Mouse (Mus musculus) urinary bladder, postnatal 36 days (tissue): ENCODE measurements around the gene Gal3st3.

Source experiments
- DNase-seq, 2 experiments: peaks; one replicate each; pipeline ENCODE4 v3.0.0; 2022; ENCODE audit warnings: low spot score in 2 of 2, mixed read lengths in 1 of 2

Gene Gal3st3

DNA sequence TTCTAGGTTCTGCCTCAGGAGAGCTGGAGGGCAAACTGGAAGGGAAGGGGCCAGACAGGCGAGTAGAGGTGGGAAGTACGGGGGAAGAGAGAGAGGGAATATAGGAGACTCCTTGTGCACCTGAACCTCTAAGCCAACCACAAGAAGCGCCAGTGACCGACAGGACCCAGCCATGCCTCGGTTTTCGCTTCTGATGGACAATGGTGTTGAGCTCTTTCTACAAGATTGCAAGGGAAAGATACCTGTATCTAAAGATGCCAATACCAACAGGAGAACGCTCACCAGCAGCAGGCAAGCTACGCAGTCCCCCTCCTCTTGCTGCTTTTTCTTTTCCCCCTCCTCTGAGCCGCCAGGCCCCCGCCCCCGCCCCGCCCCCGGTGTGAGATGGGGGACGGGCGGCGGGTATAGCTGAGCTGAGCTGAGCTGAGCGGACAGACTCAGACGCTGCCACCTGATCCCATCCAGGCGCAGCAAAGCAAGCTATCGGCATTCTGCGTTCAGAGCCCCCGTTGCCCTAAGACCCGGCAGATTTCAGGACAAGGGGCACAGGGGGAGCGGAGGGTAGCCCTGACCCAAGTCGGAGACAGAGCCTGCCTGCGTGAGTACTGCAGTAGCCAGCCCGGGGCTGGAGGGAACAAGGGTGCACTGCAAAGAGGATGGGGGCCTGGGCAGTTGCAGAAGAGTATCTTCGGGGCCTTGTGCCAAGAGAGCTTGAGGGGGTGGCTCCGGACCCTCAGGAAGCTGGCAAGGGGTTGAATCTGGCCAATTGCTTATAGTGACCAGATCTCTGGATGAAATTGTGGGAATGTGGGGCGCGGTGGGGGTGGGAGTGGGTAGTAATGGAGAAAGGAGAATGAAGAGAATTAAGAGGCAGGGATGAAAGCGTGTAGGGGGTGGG, at the start of gene Gal3st3:
Gene Gal3st3, plus strand, starts transcription at position 429 of the 898 bp plus-strand sequence.
- no peak for DNase-seq

DNA sequence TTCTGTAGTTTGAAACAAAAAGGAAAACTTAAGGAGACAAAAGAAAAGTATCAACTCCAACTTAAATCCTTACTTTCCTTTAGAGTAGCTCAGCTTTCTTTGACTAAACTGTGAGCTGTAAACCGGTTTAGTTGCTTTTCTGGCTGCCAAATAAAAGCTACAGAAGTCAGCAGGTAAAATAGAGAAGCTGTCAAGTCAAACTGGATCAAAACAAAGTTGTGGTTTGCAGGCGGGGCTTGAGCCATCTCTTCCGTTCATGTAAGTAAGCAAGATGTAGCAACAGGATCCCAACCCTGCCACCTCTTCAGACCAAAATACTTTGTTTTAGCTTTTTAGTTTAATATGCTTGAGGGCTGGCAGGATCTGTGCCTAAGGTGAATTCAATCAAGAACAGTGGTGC, 41.0 kb upstream of the Gal3st3 start:
- DNase-seq: peak; percentile 30 to 48

DNA sequence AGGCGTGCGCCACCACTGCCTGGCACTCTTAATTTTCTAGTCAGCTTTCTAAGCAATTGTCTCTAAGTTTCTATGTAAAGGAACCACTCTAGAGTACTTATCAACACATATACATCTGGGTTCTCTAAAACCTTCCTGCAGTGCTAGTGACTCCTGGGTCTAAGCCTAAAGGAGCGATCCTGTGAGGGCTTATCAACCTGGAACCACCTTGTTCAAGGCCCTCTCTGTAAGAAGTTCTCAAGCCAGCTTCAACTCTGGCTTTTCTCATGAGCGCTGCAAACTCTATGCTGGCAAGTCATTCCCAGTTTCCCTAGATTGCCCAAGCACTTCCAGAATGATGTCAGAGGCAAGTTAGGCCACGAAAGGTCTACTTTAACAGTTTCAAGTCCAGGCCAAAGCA, 31.1 kb upstream of the Gal3st3 start:
- no peak for DNase-seq

DNA sequence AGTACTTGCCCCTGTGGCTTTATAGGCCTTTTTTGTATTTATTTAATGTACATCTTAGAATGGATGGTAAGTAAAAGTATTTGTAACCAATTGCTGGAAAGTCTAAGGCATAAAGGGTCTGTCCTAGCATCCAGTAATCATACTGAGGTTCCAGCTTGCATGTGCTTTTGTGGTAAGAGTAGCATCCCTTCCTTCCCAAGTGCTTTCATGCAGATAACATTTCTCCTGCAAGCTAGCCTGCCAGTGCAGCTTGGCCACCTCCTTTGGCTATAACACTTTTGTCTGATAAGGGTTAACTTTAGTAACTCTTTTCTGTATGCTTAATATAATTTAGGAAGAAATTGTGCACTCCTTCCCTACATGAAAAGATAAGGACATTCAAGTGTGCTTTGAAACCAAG, 30.1 kb upstream of the Gal3st3 start:
- DNase-seq: no peak

DNA sequence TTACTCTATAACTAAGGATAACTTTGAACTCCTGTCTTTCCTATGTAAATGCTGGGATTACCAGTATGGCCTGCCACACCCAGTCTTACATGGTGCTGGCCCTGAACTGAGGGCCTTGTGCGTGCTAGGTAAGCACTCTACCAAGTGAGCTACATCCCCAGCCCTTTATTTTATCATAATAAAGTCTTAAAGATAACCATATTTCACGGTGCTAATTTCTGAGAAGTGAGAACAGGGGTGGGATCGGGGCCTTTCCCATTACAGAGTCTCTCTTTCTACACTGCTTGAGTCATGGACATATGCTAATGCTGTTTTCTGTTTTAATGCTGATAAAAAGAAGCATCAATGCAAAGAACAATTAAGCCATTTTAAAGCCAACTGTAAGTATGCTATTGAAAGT, 29.3 kb upstream of the Gal3st3 start:
- DNase-seq: no peak

DNA sequence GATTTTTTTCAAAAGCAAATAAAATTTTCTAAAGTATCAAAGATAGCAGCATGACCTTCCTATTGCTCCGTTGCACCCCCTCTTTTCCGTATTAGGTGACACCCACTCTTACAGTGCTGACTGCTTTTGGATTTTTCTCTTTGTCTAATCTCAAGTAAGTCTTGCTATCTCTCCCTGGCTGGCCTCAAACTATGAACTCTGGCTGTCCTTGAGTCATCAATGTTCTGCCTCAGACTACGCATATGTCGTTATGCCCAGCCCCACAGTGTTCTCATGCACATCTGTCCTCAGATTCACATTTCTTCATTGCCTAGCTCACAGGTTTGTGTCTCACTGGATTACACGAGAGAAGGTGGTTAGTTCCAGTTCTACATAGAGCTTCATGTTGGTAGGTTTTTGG, 28.7 kb upstream of the Gal3st3 start:
- DNase-seq: no peak

DNA sequence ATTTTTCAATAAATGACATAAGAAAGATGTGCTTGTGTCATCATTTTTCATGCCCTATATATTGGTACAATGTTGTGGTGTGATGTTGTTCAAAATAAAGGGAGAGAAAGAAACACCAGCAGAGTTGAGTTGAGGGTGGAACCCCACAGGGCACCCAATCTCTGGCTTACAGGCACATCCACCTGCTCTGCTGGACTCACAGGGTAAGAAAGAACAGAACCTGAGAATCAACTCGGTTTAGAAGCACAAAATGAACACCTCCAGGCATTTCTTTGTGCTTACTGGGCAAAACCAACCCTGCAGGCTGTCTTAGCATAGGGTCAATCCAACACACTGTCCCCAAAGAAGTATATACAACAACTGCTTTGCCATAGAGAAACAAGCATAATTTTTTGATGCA, 26.7 kb upstream of the Gal3st3 start:
- no peak for DNase-seq

DNA sequence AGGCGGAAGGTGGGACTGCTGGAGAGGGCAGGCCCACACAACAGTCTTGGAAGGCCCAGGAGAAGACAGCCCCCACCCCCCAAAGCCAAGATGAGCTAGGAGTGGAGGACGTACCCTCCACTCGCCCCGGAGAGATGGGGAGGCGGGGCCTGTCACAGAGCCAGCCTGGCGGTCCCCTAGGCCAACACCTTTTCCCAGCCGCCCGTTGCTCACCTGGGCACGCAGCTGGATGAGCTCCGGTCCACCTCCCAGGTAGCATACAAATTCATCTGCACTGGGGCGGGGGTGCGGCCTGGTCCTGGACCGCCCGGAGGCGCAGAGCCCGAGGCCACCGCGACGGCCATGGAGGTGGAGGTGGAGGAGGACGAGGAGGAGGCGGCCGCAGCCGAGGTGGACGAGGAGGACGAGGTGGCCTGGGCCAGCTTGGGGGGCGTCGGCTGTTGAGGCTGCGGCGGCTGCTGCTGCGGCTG, 25.8 kb upstream of the Gal3st3 start:
- peak; percentile 20 to 39 for DNase-seq

DNA sequence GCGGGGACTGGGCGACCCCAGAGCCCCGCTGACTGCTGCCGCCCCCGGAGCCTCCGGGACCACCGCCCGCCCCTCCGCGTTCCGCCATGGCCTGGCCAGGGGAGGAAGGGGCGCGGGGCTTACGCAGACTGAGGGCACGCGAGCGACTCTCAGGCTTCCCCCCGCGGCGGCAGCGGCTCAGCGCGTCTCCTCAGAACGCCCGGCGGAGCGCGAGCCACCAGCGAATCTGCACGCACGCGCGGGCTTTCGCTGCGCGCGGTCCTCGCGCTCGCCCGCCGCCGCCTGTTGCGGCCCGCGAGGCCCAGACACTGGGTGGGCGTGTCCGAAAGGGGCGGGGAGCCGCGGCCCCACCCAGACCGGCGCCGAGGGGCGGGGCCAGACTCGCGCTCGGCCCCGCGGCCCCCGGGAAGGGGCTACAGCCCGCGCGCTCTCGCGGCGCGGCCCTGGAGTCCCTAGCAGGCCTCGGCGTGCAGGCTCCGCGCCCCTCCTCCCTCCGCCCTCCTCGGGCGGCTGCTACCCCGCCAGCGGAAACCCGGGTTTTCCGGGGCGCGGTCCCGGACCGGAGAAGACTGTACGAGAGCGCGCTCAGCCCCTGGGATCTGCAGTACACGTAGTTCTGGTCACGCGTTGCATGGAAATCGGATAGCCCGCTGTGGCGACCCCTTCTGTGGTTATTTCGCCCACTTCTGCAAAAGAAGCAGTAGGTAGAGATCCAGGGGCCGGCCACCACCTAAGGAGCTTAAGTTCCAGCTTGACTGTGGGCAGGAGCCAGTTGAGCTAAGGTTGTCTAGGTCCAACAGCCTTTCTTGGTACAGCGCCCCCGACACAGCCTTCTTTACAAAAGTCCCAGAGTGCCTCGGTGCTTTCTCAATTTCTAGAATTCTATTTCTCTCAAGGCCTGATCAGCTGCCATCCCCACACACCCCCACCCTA, 25.1 kb upstream of the Gal3st3 start, which contains the start of gene Pacs1:
Gene Pacs1, minus strand, starts transcription at position 319 of the 933 bp plus-strand sequence.
- DNase-seq: peak; percentile 84 to 87

DNA sequence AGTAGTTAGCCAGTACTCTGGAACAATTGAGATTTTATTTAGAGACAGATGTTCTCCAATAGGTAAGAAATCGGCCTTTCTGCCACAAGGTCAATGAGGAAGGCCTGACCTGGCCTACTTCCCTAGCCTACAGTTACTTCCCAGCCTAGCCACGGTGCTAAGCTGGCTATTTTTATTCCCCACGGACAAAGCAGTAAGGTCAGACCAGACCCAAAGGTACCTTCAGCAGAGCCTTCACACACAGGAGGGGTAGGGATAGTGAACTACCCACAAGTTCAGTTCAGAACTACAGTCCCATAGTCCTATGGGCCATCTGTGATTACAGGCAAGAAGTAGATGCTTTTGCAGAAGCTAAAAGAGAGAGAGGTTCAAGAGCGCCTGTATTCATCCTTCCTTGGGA, 24.2 kb upstream of the Gal3st3 start:
- DNase-seq: no peak

DNA sequence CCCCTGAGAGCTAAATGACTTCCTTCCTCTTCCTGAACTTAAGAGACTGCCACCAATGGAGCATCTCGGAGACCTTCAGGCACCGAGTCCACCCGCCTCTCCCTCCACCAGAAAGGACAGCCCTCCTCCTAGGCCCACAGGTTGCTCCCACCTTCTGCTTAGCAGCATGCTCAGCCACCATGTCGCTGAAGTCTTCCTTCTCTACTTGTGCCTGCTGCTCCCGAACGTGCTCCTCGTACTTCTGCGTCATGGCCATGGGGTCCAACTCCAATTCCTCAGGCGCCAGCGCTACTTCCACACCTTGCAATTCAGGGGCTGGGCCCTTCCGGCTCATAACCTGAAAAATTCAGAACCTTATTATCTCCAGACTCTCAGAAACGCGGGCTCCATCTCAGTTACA, 23.5 kb upstream of the Gal3st3 start:
- no peak for DNase-seq

DNA sequence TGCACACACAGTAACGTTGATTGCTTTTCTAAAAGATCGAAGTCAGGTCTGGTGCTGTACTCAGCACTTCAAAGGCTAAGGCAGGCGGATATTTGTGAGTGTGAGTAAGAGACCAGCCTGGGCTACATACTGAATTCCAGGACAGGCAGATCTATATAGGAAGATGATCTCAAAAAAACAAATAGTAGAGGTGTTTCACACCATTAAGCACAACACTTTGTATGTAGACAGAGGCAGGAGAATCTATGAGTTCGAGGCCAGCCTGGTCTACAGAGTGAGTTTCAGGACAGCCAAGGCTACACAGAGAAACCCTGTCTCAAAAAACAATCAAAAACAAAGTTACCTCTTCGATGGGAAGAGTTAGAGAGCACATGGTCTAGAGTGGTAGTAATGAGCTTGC, 22.4 kb upstream of the Gal3st3 start:
- no peak for DNase-seq

DNA sequence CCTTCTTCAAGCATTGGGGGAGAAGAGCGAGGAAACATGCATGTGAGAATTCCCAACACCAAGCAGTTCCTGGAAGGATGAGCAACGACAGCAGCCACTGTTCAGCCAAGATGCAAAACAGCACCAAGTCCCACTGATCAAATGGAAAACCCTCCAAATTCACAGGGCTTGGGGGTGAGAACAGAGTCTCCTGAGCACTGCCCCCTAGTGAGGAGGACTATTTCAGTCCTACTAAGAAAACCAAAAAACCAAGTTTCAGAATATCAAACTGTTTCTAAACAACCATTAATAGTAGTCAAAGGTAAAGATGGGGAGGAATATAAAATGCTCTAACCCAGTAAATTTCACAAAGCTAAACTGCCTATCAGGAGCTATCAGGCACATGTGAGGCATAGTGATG, 21.6 kb upstream of the Gal3st3 start:
- no peak for DNase-seq

DNA sequence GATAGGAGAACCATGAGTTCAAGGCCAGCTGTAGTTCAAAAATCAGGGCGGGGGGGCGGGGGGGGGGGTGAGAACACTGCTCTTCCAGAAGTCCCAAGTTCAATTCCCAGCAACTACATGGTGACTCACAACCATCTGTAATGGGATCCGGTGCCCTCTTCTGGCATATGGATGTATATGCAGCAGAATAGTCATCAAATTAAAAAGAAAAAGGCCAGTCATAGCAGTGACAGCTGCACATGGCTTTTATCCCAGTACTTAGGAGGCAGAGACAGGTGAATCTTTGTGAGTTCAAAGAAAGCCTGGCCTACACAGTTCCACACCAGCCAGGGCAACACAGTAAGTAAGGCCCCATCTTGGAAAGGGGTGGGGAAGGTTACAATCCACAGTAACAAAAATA, 21.0 kb upstream of the Gal3st3 start:
- DNase-seq: no peak

DNA sequence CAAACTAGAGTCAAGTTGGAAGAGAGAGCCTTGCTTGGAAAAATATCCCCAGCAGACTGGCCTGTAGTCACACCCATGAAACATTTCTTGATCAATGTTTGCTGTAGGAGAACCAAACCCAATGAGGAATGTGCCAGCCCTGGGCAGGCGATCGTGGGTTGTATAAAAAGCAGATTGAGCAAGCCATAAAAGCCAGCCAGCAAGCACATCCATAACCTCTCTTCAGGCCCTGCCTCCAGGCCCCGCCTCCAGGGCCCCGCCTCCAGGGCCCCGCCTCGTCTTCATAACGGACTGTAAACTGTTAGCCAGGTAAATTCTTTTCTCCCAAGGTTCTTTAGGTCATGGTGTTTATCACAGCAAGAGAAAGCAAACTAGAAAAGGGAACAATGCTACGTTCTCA, 19.8 kb upstream of the Gal3st3 start:
- DNase-seq: peak; percentile 46 to 69

DNA sequence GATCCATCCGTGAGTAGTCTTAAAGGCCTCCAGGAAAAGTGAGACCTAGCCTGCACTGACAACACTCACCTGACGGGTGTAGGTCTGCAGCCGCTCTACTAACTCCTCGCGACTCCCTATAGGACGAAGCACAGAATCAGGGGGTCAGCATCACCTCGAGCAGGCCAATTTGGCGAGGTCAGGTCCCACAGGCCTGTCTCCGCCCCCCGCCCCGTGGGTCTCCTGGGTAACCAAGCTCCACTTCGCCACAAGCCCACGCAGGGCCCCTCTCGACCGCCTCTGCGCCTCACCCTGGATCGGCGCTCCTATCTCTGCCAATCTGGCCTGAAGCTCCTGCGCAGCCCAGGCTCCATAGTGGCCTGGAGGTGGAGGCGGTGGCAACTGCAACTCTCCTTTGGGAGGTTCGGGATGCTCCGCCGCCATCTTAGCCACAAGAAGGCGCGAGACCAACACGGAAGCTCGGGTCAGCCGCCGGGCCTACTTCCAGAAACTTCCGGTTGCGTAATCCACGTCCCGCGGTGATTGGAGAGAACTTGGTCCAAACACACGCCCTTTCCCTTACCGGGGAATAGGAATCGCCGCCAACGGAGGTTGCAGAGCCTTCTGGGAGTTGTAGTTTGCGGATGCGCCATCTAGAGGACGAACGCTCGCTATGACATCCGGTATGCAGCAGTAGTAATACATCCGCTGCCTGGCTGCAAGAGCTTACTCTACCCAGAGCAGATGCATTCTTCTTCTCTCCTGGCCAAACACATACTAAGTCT, 3.0 kb upstream of the Gal3st3 start, which contains the start of gene Sf3b2:
Gene Sf3b2, minus strand, starts transcription at position 484 of the 764 bp plus-strand sequence.
- peak; percentile 98 to 99 for DNase-seq

DNA sequence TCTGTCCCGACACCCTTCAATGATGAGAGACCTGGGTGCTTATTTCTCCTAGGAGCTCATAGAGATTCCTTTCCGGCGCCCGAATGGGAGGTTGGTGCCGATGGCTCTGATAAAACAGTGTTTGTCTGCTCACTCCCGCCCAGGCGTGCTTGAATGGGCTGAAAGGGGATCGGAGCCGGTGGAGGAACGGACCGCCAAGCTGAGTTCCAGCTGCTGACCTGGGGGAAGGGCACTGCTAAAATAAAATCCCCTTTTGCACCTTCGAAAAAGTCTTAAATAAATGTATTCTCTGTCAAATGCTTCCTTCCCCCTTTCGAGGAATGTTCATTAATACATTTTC, 2.4 kb upstream of the Gal3st3 start:
- no peak for DNase-seq

DNA sequence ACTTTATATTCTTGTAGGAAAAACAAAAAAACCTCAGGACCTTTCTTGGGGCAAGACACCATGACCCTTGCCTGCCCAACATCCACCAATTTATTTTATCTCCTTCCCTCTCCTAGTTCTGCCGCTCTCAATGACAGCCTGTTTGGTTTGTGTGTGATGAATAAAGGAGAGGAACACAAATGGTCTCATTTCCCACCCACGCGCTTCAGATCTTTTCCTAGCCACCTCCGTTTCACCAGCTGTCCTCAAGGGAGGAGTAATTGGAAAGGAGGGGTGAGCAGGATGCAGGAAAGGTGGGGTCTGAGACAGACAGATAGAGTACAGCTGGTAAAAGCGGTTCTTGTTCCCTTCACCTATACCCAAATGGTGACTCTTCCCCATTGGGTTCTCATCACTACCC, 1.5 kb upstream of the Gal3st3 start:
- no peak for DNase-seq

DNA sequence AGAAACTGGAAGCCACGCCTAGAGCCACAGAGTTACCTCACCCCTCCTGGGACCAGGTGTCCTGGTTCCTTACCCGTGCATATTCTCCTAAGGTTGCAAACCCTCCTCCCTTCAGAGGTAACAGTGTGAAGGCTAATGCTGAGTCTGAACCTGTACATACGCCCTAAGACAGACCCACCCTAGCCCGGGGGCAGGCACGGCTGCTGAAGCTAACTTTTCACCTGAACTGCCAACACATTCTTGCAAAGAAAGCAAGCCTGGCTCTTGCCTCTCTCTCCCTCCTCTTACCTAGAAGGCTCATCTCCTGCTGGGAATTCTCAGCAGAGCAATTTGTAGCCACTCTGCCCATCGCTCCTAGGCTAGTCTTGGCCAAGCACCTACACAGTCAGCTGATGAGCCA, 2.5 kb downstream of the Gal3st3 start:
- no peak for DNase-seq

DNA sequence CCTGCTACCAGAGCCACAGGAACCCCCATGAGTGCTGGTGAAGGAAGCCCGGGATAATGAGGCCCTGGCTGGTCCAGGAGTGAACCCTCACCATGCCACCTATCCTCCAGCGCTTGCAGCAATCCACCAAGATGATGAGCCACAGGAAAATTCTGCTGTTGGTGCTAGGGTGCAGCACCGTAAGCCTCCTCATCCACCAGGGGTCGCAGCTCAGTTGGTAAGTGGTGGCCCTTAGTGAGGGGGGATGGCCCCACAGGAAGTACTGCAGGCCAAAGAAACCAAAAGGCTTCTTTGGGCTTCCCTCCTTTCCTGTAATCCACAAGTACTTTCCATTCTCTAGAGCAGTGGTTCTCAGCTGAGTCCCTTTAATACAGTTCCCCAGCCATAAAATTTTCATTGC, 4.3 kb downstream of the Gal3st3 start:
- no peak for DNase-seq

DNA sequence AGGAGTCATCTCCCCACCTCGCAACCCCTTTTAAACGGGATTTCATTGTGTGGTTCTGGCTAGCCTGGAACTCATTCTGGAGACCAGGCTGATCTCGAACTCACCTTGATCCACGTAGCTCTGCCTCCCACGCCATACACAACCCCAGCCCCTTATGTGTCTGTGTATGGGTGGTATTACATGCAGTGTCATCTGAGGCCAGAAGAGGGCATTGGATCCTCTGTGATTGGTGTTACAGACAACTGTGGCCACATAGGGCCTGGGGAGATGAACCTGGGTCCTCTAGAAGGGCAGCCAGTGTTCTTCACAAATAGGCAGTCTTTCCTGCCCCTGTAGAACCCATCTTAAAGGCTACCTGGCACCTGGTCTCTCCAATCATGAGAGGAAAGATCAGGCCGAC, 8.1 kb downstream of the Gal3st3 start:
- no peak for DNase-seq
